Mouse (Mus musculus): Measurements from ENCODE around the gene Atp4b.
A peak's percentile ranks its signal among the peaks of the same experiment; 100 is the strongest.
"Not testable (repeated sequence)": the region's sequence is repeated elsewhere in the genome, so short reads cannot be mapped to it uniquely, and the experiment has no call there.

Gene Atp4b

GRCm38 (mm10) chr8:13381630-13382029 lies 15.0 kb downstream of the Atp4b start:
- DNase-seq, result no peak

DNA sequence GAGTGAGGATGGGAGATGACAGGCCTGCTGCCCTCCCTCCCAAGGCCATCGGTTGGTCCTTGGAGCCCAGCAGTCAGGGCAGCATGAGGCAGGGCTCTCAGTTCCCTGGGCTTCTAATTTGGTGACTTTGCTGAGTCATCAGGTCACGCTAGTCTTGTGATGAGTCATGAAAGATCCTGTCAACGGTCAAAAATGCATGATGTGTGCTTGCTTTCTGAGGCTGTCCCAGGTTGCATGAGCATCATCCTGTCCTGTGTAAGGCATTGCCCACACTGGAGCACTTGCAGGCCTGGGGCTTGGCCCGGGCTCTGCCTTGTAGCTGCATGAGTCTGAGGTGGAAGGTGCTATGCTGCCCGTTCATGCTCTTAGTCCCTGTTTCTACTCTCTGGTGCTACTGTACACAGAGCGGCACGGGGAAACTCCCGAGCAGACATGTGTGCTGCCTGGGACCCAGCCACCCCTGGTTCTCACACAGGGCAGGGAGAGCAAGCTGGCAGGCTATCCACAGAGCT lies 23.4 kb downstream of the Atp4b start:
- DNase-seq, result no peak

DNA sequence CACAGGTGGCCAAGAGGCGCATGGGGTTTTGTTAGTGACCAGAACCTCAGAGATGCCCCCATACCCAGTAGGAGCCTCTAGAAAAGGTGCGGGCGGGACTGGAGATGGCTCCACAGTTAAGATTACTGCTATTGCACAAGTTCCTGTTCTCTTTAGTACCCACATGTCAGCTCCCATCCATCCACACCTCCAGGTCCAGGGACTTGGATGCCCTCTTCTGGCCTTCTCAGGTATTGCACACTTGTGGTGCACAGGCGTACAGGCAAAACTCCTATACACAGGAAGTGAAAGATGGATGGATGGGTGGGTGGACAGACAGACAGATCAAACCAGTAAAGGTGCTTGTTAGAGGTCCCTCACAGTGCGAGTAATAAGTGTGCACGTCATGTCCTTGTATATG lies 34.8 kb downstream of the Atp4b start:
- DNase-seq, result peak in 1 of 2 experiments; percentile 23

DNA sequence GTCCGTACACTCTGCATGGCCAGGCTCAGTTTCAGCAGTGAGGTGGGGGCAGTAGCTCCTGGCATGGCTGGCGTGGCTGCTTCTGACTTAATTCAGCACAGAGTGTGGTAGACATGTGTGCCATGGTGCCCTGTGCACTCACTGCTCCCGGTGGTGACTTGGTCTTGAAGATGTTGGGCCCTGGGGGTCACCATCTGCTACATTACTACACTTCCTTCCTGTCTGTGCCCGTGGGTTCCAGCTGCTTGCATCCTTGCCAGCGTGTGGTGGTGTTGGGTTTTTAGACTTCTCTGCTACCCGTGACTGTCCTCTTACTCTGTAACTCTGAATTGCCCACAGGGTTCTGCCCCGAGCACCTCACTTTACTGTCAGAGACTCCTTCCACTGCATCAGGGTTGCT lies 36.4 kb downstream of the Atp4b start:
- DNase-seq, result no peak

GRCm38 (mm10) chr8:13356681-13357080 lies 39.9 kb downstream of the Atp4b start:
- no peak for DNase-seq

- DNase-seq, result no peak
Measured at GRCm38 (mm10) chr8:13356221-13356620, 40.4 kb downstream of the Atp4b start.

- no peak for DNase-seq
Measured at GRCm38 (mm10) chr8:13353883-13354282, 42.7 kb downstream of the Atp4b start.

DNA sequence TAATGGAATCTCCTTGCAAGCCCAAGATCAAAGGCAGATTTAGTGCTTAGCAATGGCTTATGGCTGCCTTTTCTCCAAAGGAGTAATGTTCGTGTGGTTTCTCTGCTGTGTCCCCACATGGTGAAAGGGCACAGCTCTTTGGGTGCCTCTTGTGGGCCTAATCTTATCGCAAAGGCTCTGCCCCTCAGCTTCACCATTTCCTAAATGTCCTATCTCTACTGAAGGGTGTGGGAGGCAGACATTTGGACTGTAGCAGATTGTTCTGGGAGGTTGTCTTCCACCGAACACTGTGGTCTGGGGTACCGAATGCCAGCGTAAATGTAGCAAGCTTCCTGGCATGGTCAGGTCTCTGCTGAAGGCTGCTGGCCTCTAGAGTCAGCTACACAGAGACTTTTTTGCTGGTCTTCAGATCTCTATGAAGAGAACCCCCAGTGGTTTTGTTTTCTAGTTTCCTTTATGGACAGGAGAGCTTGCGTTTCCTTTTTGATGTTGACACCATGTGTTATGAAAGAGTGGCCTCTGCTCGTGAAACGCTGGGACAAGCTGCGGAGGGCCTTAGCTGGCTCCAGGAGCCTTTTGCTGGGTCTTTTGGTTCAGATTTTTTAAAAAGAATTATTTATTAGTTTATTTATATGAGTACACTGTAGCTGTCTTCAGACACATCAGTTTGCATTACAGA lies 43.3 kb downstream of the Atp4b start:
- DNase-seq, result no peak

DNA sequence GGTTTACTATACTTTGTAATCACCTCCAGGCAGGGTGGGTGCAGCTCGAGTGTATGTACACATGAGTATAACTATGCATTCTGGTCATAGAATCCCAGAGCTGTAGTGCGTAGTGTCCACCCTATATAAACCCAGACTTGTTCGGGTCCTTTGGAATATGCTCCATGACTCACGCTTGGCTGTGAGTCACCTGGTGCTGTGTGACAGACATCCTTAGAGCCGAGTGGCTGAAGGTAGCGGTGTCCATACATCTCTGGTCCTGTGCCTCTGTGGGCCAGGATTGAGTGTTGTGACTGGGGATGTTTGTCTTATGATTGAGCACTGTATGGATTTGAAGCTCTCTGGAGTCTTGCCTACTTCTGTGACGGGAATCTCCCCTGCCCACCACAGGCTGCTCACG lies 44.0 kb downstream of the Atp4b start:
- DNase-seq, result no peak

DNA sequence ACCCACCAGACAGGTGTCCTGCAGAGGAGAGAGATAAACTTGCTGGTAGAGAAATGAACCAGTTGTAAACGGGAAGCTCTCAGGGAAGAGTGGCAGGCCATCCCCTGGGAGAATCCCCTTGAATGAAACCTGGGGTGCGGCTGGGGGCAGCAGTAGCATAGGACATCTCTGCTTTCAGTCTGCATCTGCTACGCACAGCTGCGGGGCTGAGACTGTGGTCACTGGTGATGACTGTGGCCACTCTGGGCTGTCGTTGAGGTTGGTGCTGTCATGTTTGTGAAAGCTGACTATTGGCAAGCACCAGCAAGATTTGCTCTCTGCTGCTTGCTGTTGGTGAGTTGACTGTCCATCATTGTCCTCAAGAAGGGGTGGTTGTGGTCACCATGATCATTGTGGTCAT lies 45.0 kb downstream of the Atp4b start:
- no peak for DNase-seq

GRCm38 (mm10) chr8:13350052-13350451 lies 46.6 kb downstream of the Atp4b start:
- DNase-seq, result no peak

DNA sequence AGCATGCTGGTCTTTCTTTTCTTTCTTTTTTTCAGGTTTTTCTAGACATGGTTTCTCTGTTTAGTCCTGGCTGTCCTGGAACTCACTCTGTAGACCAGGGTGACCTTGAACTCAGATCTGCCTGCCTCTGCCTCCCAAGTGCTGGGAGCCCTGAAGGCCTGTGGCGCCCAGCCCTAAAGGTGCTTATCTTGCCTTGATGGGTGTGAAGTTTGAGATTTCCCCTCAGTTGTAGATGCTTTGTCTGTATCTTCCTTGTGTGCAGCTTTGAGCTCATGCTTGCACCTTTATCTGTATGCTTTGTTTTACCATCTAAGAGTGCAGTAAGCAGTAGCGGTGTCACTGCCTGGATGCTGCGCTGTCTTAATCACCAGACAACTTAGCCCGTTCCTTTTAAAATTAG lies 53.5 kb downstream of the Atp4b start:
- DNase-seq, result no peak

- no peak for DNase-seq
Measured at GRCm38 (mm10) chr8:13342340-13342739, 54.3 kb downstream of the Atp4b start.

GRCm38 (mm10) chr8:13340650-13341049 lies 56.0 kb downstream of the Atp4b start:
- no peak for DNase-seq

DNA sequence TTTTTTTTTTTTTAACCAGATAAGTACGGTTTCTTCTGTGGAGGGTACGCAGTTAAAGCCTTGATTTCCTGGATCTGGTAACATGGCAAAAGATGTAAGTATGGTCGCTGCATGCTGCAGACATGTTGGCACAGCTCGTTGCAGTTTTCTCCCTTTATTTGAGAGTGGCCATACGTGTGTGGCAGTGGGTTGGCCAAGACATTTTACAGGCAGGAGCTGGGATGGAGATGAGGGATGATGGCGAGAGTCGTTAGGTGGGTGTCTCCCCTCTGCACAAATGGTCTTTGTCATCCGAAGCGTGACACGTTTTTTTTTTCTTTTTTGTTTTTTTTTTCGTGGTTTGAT lies 57.0 kb downstream of the Atp4b start:
- DNase-seq, result peak in 1 of 2 experiments; percentile 19

GRCm38 (mm10) chr8:13338901-13339645 lies 57.6 kb downstream of the Atp4b start:
- DNase-seq, result peak; percentile 50 to 52

DNA sequence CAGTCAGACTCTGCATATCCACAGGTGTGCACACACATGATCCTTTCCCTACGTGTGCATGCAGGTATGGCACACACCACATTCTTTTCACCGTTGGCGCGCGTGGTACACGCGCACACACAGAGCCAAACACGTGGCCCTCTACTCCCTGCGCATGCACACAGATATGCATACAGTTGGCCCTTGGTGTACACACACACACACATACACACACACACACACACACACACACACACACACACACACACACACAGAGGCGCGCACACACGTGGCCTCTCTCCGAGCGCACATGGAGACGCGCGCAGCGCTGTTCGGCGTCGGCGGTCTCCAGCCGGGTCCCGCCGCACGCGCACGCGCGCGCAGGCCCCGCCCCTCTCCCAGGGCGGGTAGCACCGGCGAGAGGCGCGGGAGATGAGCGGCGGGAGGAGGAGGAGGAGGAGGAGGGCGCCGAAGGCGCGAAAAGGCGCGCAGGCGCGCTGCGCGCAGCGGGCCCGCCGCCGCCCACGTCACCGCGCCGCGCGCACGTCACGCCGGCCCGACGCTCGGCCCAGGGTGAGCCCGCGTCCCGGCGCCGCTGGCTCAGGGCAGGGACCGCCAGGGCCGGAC lies 58.3 kb downstream of the Atp4b start, which contains the start of gene Tfdp1:
Gene Tfdp1 (plus strand): TSS at position 497 of the 606 bp plus-strand sequence.
- peak; percentile 81 to 85 for DNase-seq

DNA sequence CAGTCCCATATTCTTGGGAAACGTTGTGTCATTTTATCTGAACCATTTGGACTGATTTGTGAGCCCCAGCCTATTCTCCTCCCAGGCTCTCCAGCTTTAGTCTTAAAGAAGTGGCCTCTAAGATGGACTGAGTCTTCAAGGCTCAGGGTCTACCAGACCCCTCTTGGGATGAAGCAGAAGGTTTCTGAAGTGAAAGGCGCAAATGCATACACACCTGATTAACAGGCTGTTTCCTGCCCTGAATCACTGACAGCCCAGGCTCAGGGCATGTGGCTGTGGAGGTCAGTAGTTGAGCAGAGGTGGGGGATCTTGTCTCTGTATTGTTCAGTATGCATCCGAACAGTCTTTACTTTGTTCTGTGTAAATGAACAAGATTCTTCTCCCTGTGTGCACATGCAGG lies 58.9 kb downstream of the Atp4b start:
- no peak for DNase-seq

- DNase-seq, result not testable (repeated sequence)
Measured at GRCm38 (mm10) chr8:13337245-13337644, 59.4 kb downstream of the Atp4b start.

Data from cerebellum, postnatal 14 days (tissue).